Mouse (Mus musculus) limb, embryonic 11.5 days (tissue): ENCODE results near the gene Myh1. TPM values are rescaled to one million over a fixed set of nuclear protein-coding genes. Genes with fewer than 3 reads are reported as not detected.

ENCODE experiments used
- ATAC-seq: fragments of 200-750 bp; cut with Nextera tagmentation; 2 replicates; pipeline ENCODE4 v1.8.0; 2017; ENCODE audit warnings: low read depth; ENCODE audit not compliant: insufficient number of reproducible peaks, low FRiP score, low TSS enrichment
- DNase-seq: peaks from one replicate; pipeline ENCODE4 v3.0.0-alpha.2; 2015; ENCODE audit warnings: low spot score
- H3K27ac ChIP-seq: fragments of 300-500 bp; sonication (generic); replicated peaks from 2 replicates; pipeline ENCODE4 v1.5.1; 2014; ENCODE audit warnings: low read depth, mild to moderate bottlenecking, low read length
- H3K27me3 ChIP-seq: fragments of 300-500 bp; sonication (generic); 2 replicates; pipeline ENCODE4 v1.6.1; 2014; ENCODE audit warnings: mild to moderate bottlenecking, low read length, mixed read lengths; ENCODE audit not compliant: control insufficient read depth, insufficient read depth
- H3K36me3 ChIP-seq: fragments of 300-500 bp; sonication (generic); 2 replicates; pipeline ENCODE4 v1.6.1; 2014; ENCODE audit warnings: mild to moderate bottlenecking, low read length, moderate library complexity, mixed read lengths; ENCODE audit not compliant: control insufficient read depth, insufficient read depth
- H3K4me1 ChIP-seq: fragments of 300-500 bp; sonication (generic); 2 replicates; pipeline ENCODE4 v1.6.1; 2014; ENCODE audit warnings: low read length, mixed read lengths; ENCODE audit not compliant: control insufficient read depth, insufficient read depth
- H3K4me2 ChIP-seq: fragments of 300-500 bp; sonication (generic); 2 replicates; pipeline ENCODE4 v1.6.1; 2014; ENCODE audit warnings: low read depth, mild to moderate bottlenecking, moderate library complexity; ENCODE audit not compliant: severe bottlenecking
- H3K4me3 ChIP-seq: fragments of 300-500 bp; sonication (generic); 2 replicates; pipeline ENCODE4 v1.5.1; 2014; ENCODE audit warnings: low read depth, low read length
- H3K9ac ChIP-seq: fragments of 300-500 bp; sonication (generic); 2 replicates; pipeline ENCODE4 v1.6.1; 2014; ENCODE audit warnings: mild to moderate bottlenecking, low read length
- H3K9me3 ChIP-seq: fragments of 300-500 bp; sonication (generic); 2 replicates; pipeline ENCODE4 v1.6.1; 2016; ENCODE audit warnings: low read length; ENCODE audit not compliant: control insufficient read depth
- WGBS: fragments of 180-500 bp; shearing (Covaris S2); extraction: QIAGEN DNeasy Blood & Tissue Kit; methylation state at CpG from one replicate; pipeline ENCODE4 v1.1.7; 2014; 5-methylcytosine and 5-hydroxymethylcytosine counted together
- polyA plus RNA-seq: library from polyadenylated mRNA; unstranded; fragments of >200 nt; fragmentation: Nextera tagmentation; extraction: Ambion mirVana; gene quantifications from 2 replicates; pipeline ENCODE4 v1.2.1, GENCODE M21; 2014

Myh1 gene
- polyA plus RNA-seq, 1 experiment from 2014 or later: 0.19 TPM

- DNase-seq: no peak
- 59% methylated on average over 1 of the region's 1 CpGs for WGBS
- H3K36me3 ChIP-seq: no peaks in the 10 kb centered on the region
Observed at GRCm38 (mm10) chr11:67199321-67199720, 531 bp upstream of the Myh1 start.

GRCm38 (mm10) chr11:67204766-67205165, 4.9 kb downstream of the Myh1 start:
- DNase-seq (no peak), ATAC-seq (no peak)
- Histone ChIP-seq H3K9ac (no peak overlapping the region), H3K27ac (no peak overlapping the region), H3K9me3 (no peaks in the 10 kb centered on the region), H3K4me3 (no peak overlapping the region), H3K27me3 (no peaks in the 10 kb centered on the region), H3K4me2 (no peak overlapping the region), H3K36me3 (no peaks in the 10 kb centered on the region), H3K4me1 (no peaks in the 10 kb centered on the region)
- 83% methylated on average over 3 of the region's 3 CpGs for WGBS

More at GRCm38 (mm10) chr11:67199321-67199720, 531 bp upstream of the Myh1 start:
- no peaks in the 10 kb centered on the region for H3K27me3 ChIP-seq
- no peak overlapping the region for H3K4me2 ChIP-seq
- no peak for ATAC-seq
- H3K9me3 ChIP-seq: no peaks in the 10 kb centered on the region
- H3K27ac ChIP-seq: no peak overlapping the region
- no peaks in the 10 kb centered on the region for H3K4me1 ChIP-seq
- H3K9ac ChIP-seq: no peak overlapping the region
- H3K4me3 ChIP-seq: no peak overlapping the region

GRCm38 (mm10) chr11:67221803-67222202, 22.0 kb downstream of the Myh1 start:
- no peaks in the 10 kb centered on the region for H3K36me3 ChIP-seq
- DNase-seq (no peak), ATAC-seq (no peak)
- WGBS: 93% methylated on average over 8 of the region's 8 CpGs
- no peak overlapping the region for H3K27ac ChIP-seq
- no peak overlapping the region for H3K9ac ChIP-seq
- H3K4me3 ChIP-seq: no peak overlapping the region
- no peaks in the 10 kb centered on the region for H3K27me3 ChIP-seq
- H3K9me3 ChIP-seq: no peaks in the 10 kb centered on the region
- H3K4me2 ChIP-seq: no peak overlapping the region
- H3K4me1 ChIP-seq: no peaks in the 10 kb centered on the region

GRCm38 (mm10) chr11:67224466-67224865, 24.6 kb downstream of the Myh1 start:
- 84% methylated on average over 3 of the region's 3 CpGs for WGBS
- H3K27ac ChIP-seq: no peak overlapping the region
- H3K4me2 ChIP-seq: no peak overlapping the region
- ATAC-seq (no peak), DNase-seq (no peak)
- H3K4me3 ChIP-seq: no peak overlapping the region
- H3K4me1 ChIP-seq: no peaks in the 10 kb centered on the region
- no peaks in the 10 kb centered on the region for H3K9me3 ChIP-seq
- no peaks in the 10 kb centered on the region for H3K27me3 ChIP-seq
- H3K9ac ChIP-seq: no peak overlapping the region
- H3K36me3 ChIP-seq: no peaks in the 10 kb centered on the region

GRCm38 (mm10) chr11:67228731-67229130, 28.9 kb downstream of the Myh1 start:
- Histone ChIP-seq H3K4me1 (no peaks in the 10 kb centered on the region), H3K9me3 (no peaks in the 10 kb centered on the region), H3K27ac (no peak overlapping the region), H3K4me2 (no peak overlapping the region), H3K27me3 (no peaks in the 10 kb centered on the region), H3K9ac (no peak overlapping the region), H3K4me3 (no peak overlapping the region), H3K36me3 (no peaks in the 10 kb centered on the region)
- ATAC-seq (no peak), DNase-seq (no peak)
- 85% methylated on average over 3 of the region's 3 CpGs for WGBS

- H3K36me3 ChIP-seq: no peaks in the 10 kb centered on the region
- no peak overlapping the region for H3K27ac ChIP-seq
- H3K9ac ChIP-seq: no peak overlapping the region
- no peak for DNase-seq
- no peaks in the 10 kb centered on the region for H3K27me3 ChIP-seq
- ATAC-seq: no peak
- no peak overlapping the region for H3K4me3 ChIP-seq
- WGBS: 86% methylated on average over 5 of the region's 5 CpGs
- no peaks in the 10 kb centered on the region for H3K4me1 ChIP-seq
- no peaks in the 10 kb centered on the region for H3K9me3 ChIP-seq
- no peak overlapping the region for H3K4me2 ChIP-seq
Observed at GRCm38 (mm10) chr11:67229166-67229565, 29.3 kb downstream of the Myh1 start.

- H3K36me3 ChIP-seq: no peaks in the 10 kb centered on the region
- no peak overlapping the region for H3K27ac ChIP-seq
- H3K9ac ChIP-seq: no peak overlapping the region
- no peaks in the 10 kb centered on the region for H3K4me1 ChIP-seq
- H3K4me3 ChIP-seq: no peak overlapping the region
- 83% methylated on average over 2 of the region's 2 CpGs for WGBS
- no peak overlapping the region for H3K4me2 ChIP-seq
- no peak for DNase-seq
- H3K9me3 ChIP-seq: no peaks in the 10 kb centered on the region
- no peak for ATAC-seq
- H3K27me3 ChIP-seq: no peaks in the 10 kb centered on the region
Observed at GRCm38 (mm10) chr11:67229946-67230345, 30.1 kb downstream of the Myh1 start.

- no peaks in the 10 kb centered on the region for H3K36me3 ChIP-seq
- 55% methylated on average over 5 of the region's 5 CpGs for WGBS
- H3K27ac ChIP-seq: no peak overlapping the region
- no peak overlapping the region for H3K4me2 ChIP-seq
- no peak for ATAC-seq
- no peaks in the 10 kb centered on the region for H3K9me3 ChIP-seq
- no peak overlapping the region for H3K9ac ChIP-seq
- no peak overlapping the region for H3K4me3 ChIP-seq
- peak; percentile 63 for DNase-seq
- no peaks in the 10 kb centered on the region for H3K4me1 ChIP-seq
- H3K27me3 ChIP-seq: no peaks in the 10 kb centered on the region
Observed at GRCm38 (mm10) chr11:67235639-67236358, 35.9 kb downstream of the Myh1 start.

- Histone ChIP-seq H3K27me3 (no peaks in the 10 kb centered on the region), H3K27ac (no peak overlapping the region), H3K4me2 (no peak overlapping the region), H3K36me3 (no peaks in the 10 kb centered on the region), H3K4me1 (no peaks in the 10 kb centered on the region), H3K9ac (no peak overlapping the region), H3K4me3 (no peak overlapping the region), H3K9me3 (no peaks in the 10 kb centered on the region)
- ATAC-seq (no peak), DNase-seq (no peak)
- WGBS: 83% methylated on average over 9 of the region's 9 CpGs
Observed at GRCm38 (mm10) chr11:67236799-67237198, 36.9 kb downstream of the Myh1 start.
